Mouse (Mus musculus) cerebellum, adult 2 months (tissue): Measurements from ENCODE around the gene Pdzd2.

ENCODE experiments used
- CTCF ChIP-seq: fragments of 200-500 bp; IDR thresholded peaks from 2 replicates; pipeline ENCODE4 v1.5.1; 2011; ENCODE audit warnings: low read depth, mild to moderate bottlenecking, control low read depth, low read length, moderate library complexity, borderline replicate concordance; ENCODE audit not compliant: insufficient read depth
- POLR2A ChIP-seq: fragments of 200-500 bp; IDR thresholded peaks from 2 replicates; pipeline ENCODE4 v1.6.1; 2011; ENCODE audit warnings: low read length, control low read depth, borderline replicate concordance; ENCODE audit not compliant: insufficient read depth

DNA sequence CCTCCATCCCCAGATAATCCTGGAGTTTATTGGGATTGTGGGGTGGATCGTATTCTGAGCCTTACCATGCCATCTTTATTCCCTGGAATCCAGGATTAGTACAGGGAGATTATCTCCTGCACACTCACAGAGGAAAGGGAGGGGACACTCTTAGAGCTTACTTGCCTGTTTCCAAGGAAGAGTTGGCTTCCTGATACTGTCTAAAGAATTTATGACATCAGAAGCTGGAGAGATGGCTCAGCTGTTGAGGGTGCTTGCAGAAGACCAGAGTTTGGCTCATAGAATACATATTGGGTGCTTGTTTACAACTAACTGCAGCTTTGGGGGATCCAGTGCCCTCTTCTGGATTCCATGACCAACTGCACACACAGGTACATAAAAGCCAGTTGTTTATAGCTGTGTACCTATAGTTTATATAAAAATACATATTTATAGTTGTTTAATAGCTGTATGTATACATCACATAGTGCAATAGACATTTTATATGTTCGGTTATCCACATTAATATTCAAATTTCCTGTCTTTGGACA, 385.4 kb downstream of the Pdzd2 start:
- TF ChIP-seq POLR2A (no peak), CTCF (no peak)
